Mouse (Mus musculus) layer of hippocampus, adult 18-20 months (tissue): Measurements from ENCODE around the gene Scarb1. TPM values are rescaled to one million over a fixed set of nuclear protein-coding genes. Genes with fewer than 3 reads are reported as not detected.

ENCODE experiments used
- DNase-seq, 2 experiments: peaks; one replicate each; pipeline ENCODE4 v3.0.0; 2022; ENCODE audit warnings: low spot score in 2 of 2
- total RNA-seq, 2 experiments: library from RNA; stranded (reverse); gene quantifications; 2 replicates each; pipeline ENCODE4 v1.2.3; 2021

Scarb1 gene
- total RNA-seq, 2 experiments from 2014 or later, result 29.4 to 32.7 TPM

GRCm38 (mm10) chr5:125333009-125333408 lies 7.9 kb downstream of the Scarb1 start:
- no peak for DNase-seq

GRCm38 (mm10) chr5:125332333-125332732 lies 8.6 kb downstream of the Scarb1 start:
- no peak for DNase-seq

- no peak for DNase-seq
These were observed 9.1 kb downstream of the Scarb1 start for GRCm38 (mm10) chr5:125331811-125332210.

GRCm38 (mm10) chr5:125331094-125331493 lies 9.8 kb downstream of the Scarb1 start:
- no peak for DNase-seq

GRCm38 (mm10) chr5:125330656-125331055 lies 10.2 kb downstream of the Scarb1 start:
- no peak for DNase-seq

GRCm38 (mm10) chr5:125330191-125330590 lies 10.7 kb downstream of the Scarb1 start:
- no peak for DNase-seq

- no peak for DNase-seq
These were observed 13.1 kb downstream of the Scarb1 start for GRCm38 (mm10) chr5:125327596-125328385.

- no peak for DNase-seq
These were observed 14.5 kb downstream of the Scarb1 start for GRCm38 (mm10) chr5:125326351-125326750.

- peak in 1 of 2 experiments; percentile 35 for DNase-seq
These were observed 15.0 kb downstream of the Scarb1 start for GRCm38 (mm10) chr5:125325931-125326330.

- DNase-seq, result no peak
These were observed 15.6 kb downstream of the Scarb1 start for GRCm38 (mm10) chr5:125325285-125325684.

GRCm38 (mm10) chr5:125323939-125324480 lies 16.9 kb downstream of the Scarb1 start:
- no peak for DNase-seq

- DNase-seq, result no peak
These were observed 17.8 kb downstream of the Scarb1 start for GRCm38 (mm10) chr5:125323128-125323527.

- no peak for DNase-seq
These were observed 19.1 kb downstream of the Scarb1 start for GRCm38 (mm10) chr5:125321836-125322235.

- DNase-seq, result no peak
These were observed 21.7 kb downstream of the Scarb1 start for GRCm38 (mm10) chr5:125319057-125319800.

- no peak for DNase-seq
These were observed 22.9 kb downstream of the Scarb1 start for GRCm38 (mm10) chr5:125317953-125318352.

GRCm38 (mm10) chr5:125317296-125317695 lies 23.6 kb downstream of the Scarb1 start:
- no peak for DNase-seq

GRCm38 (mm10) chr5:125316771-125317170 lies 24.1 kb downstream of the Scarb1 start:
- DNase-seq, result no peak

GRCm38 (mm10) chr5:125315110-125315509 lies 25.8 kb downstream of the Scarb1 start:
- DNase-seq, result no peak

- DNase-seq, result peak; percentile 36 to 75
These were observed 26.9 kb downstream of the Scarb1 start for GRCm38 (mm10) chr5:125313991-125314390.

- peak in 1 of 2 experiments; percentile 33 for DNase-seq
These were observed 27.8 kb downstream of the Scarb1 start for GRCm38 (mm10) chr5:125312970-125313597.

GRCm38 (mm10) chr5:125310986-125311385 lies 29.9 kb downstream of the Scarb1 start:
- no peak for DNase-seq

- DNase-seq, result no peak
These were observed 31.7 kb downstream of the Scarb1 start for GRCm38 (mm10) chr5:125309193-125309592.
